Mouse (Mus musculus): ENCODE measurements around the gene Ddt. TPM values are rescaled to one million over a fixed set of nuclear protein-coding genes. Genes with fewer than 3 reads are reported as not detected.
A peak's percentile ranks its signal among the peaks of the same experiment; 100 is the strongest.
"Not testable (repeated sequence)": the region's sequence is repeated elsewhere in the genome, so short reads cannot be mapped to it uniquely, and the experiment has no call there.

The Ddt gene
- polyA plus RNA-seq, 1 experiment, result 42.6 TPM

- Histone ChIP-seq H3K27me3 (ENCODE audit: control insufficient read depth, insufficient read depth, low read length) (no peaks in the 10 kb centered on the region), H3K36me3 (ENCODE audit: control insufficient read depth, insufficient read depth, low read length) (no peaks in the 10 kb centered on the region), H3K4me1 (ENCODE audit: control insufficient read depth, insufficient read depth, insufficient read length) (peaks cover 8% of the 10 kb centered on the region; the same call in 1 of the 2 replicates), H3K4me3 (ENCODE audit: extremely low read depth, insufficient read depth, insufficient read length) (no peak overlapping the region), H3K27ac (ENCODE audit: insufficient read depth, low read length) (no peak overlapping the region)
- no peak for DNase-seq (ENCODE audit: low read depth in 1 of 2, low spot score in 2 of 2)
- 89% methylated on average over 9 of the region's 9 CpGs for WGBS
- no peak for TF ChIP-seq POLR2A (IDR thresholded peaks at IDR 0.05; ENCODE audit: low read depth, low read length)
- TF ChIP-seq CTCF (IDR thresholded peaks at IDR 0.05; ENCODE audit: extremely low read depth, insufficient read depth, insufficient read length, insufficient replicate concordance), result no peak
Observed at GRCm38 (mm10) chr10:75774587-75774986, 1.4 kb upstream of the Ddt start.

- H3K4me3 ChIP-seq (ENCODE audit: extremely low read depth, insufficient read depth, insufficient read length), result no peak overlapping the region
- H3K27ac ChIP-seq (ENCODE audit: insufficient read depth, low read length), result no peak overlapping the region
- TF ChIP-seq CTCF (IDR thresholded peaks at IDR 0.05; ENCODE audit: extremely low read depth, insufficient read depth, insufficient read length, insufficient replicate concordance) (no peak), POLR2A (IDR thresholded peaks at IDR 0.05; ENCODE audit: low read depth, low read length) (no peak)
- 95% methylated on average over 5 of the region's 5 CpGs for WGBS
- no peaks in the 10 kb centered on the region for H3K36me3 ChIP-seq (ENCODE audit: control insufficient read depth, insufficient read depth, low read length)
- peaks cover 8% of the 10 kb centered on the region; the same call in 1 of the 2 replicates for H3K4me1 ChIP-seq (ENCODE audit: control insufficient read depth, insufficient read depth, insufficient read length)
- H3K27me3 ChIP-seq (ENCODE audit: control insufficient read depth, insufficient read depth, low read length), result no peaks in the 10 kb centered on the region
- DNase-seq (ENCODE audit: low read depth in 1 of 2, low spot score in 2 of 2), result no peak
Observed at GRCm38 (mm10) chr10:75774102-75774501, 888 bp upstream of the Ddt start.

- H3K4me3 ChIP-seq (ENCODE audit: extremely low read depth, insufficient read depth, insufficient read length); H3K27ac ChIP-seq (ENCODE audit: insufficient read depth, low read length); H3K36me3 ChIP-seq (ENCODE audit: control insufficient read depth, insufficient read depth, low read length); DNase-seq (ENCODE audit: low read depth in 1 of 2, low spot score in 2 of 2); H3K27me3 ChIP-seq (ENCODE audit: control insufficient read depth, insufficient read depth, low read length); H3K4me1 ChIP-seq (ENCODE audit: control insufficient read depth, insufficient read depth, insufficient read length): not testable (repeated sequence)
- WGBS, result 64% methylated on average over 5 of the region's 5 CpGs
Observed at GRCm38 (mm10) chr10:75767756-75768155, 5.5 kb downstream of the Ddt start.

- 81% methylated on average over 6 of the region's 6 CpGs for WGBS
- no peaks in the 10 kb centered on the region for H3K27me3 ChIP-seq (ENCODE audit: control insufficient read depth, insufficient read depth, low read length)
- H3K4me3 ChIP-seq (ENCODE audit: extremely low read depth, insufficient read depth, insufficient read length), result no peak overlapping the region
- DNase-seq (ENCODE audit: low read depth in 1 of 2, low spot score in 2 of 2), result no peak
- no peak overlapping the region for H3K27ac ChIP-seq (ENCODE audit: insufficient read depth, low read length)
- H3K4me1 ChIP-seq (ENCODE audit: control insufficient read depth, insufficient read depth, insufficient read length), result no peaks in the 10 kb centered on the region
- H3K36me3 ChIP-seq (ENCODE audit: control insufficient read depth, insufficient read depth, low read length), result no peaks in the 10 kb centered on the region
- TF ChIP-seq CTCF (IDR thresholded peaks at IDR 0.05; ENCODE audit: extremely low read depth, insufficient read depth, insufficient read length, insufficient replicate concordance), result no peak
Observed at GRCm38 (mm10) chr10:75766856-75767255, 6.4 kb downstream of the Ddt start.

- H3K4me1 ChIP-seq (ENCODE audit: control insufficient read depth, insufficient read depth, insufficient read length), result no peaks in the 10 kb centered on the region
- WGBS, result under 1% methylated on average over 27 of the region's 27 CpGs
- DNase-seq (ENCODE audit: low read depth in 1 of 2, low spot score in 2 of 2), result peak; percentile 60 to 76
- H3K27me3 ChIP-seq (ENCODE audit: control insufficient read depth, insufficient read depth, low read length), result no peaks in the 10 kb centered on the region
- H3K4me3 ChIP-seq (ENCODE audit: extremely low read depth, insufficient read depth, insufficient read length), result peak overlapping the region; percentile 64
- H3K27ac ChIP-seq (ENCODE audit: insufficient read depth, low read length), result peak overlapping the region; percentile 34; the same call in 1 of the 2 replicates
- TF ChIP-seq POLR2A (IDR thresholded peaks at IDR 0.05; ENCODE audit: low read depth, low read length) (no peak), CTCF (IDR thresholded peaks at IDR 0.05; ENCODE audit: extremely low read depth, insufficient read depth, insufficient read length, insufficient replicate concordance) (peak; percentile 36; the same call in 1 of the 2 replicates)
- peaks cover 1% of the 10 kb centered on the region; the same call in 1 of the 2 replicates for H3K36me3 ChIP-seq (ENCODE audit: control insufficient read depth, insufficient read depth, low read length)
Observed at GRCm38 (mm10) chr10:75764519-75765473, 8.4 kb downstream of the Ddt start.

GRCm38 (mm10) chr10:75763682-75764518 lies 9.3 kb downstream of the Ddt start, which contains the start of gene Cabin1:
Gene Cabin1, minus strand, starts transcription at chr10:75764341.
- TF ChIP-seq CTCF (IDR thresholded peaks at IDR 0.05; ENCODE audit: extremely low read depth, insufficient read depth, insufficient read length, insufficient replicate concordance) (no peak), POLR2A (IDR thresholded peaks at IDR 0.05; ENCODE audit: low read depth, low read length) (peak; percentile 1)
- Histone ChIP-seq H3K4me3 (ENCODE audit: extremely low read depth, insufficient read depth, insufficient read length) (peak within 1 kb of the TSS; percentile 64), H3K27me3 (ENCODE audit: control insufficient read depth, insufficient read depth, low read length) (no peaks in the 10 kb centered on the region), H3K36me3 (ENCODE audit: control insufficient read depth, insufficient read depth, low read length) (peaks cover 3% of the 10 kb centered on the region; the same call in 1 of the 2 replicates), H3K4me1 (ENCODE audit: control insufficient read depth, insufficient read depth, insufficient read length) (no peaks in the 10 kb centered on the region), H3K27ac (ENCODE audit: insufficient read depth, low read length) (peak within 1 kb of the TSS; percentile 71)
- peak; percentile 96 to 97 for DNase-seq (ENCODE audit: low read depth in 1 of 2, low spot score in 2 of 2)
- WGBS, result under 1% methylated on average over 61 of the region's 61 CpGs

Measured in spleen, adult 2 months (tissue).